Mouse (Mus musculus) retina, postnatal 1 day (tissue): ENCODE data around the gene Nudt9.
"Not testable (repeated sequence)": the region's sequence is repeated elsewhere in the genome, so short reads cannot be mapped to it uniquely, and the experiment has no call there.

Experiments
- DNase-seq: peaks from one replicate; pipeline ENCODE4 v3.0.0-alpha.2; 2012

Nudt9 gene

GRCm38 (mm10) chr5:104046256-104047199 lies at the start of gene Nudt9:
Gene Nudt9 (plus strand): TSS chr5:104046306.
- DNase-seq: peak; percentile 98

DNA sequence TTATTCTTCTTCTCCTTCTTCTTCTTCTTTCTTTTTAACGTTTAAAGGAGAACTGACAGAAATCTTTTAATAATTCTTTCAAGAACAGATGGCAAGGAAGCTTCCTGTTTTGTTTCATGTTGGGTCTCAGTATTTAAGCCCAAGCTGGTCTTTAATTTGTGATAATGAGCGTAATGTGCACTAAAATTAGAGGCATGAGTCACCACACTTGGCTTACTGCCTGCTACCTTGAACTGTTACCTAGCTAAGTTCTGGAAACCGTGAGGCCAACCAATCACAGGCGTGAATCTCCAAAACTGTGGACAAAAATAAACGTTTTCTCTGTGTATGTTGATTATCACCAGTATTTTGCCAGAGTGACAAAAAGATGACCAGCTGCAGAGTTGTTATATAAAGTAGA lies 47.4 kb upstream of the Nudt9 start:
- peak; percentile 14 for DNase-seq

GRCm38 (mm10) chr5:103999738-104000137 lies 46.4 kb upstream of the Nudt9 start:
- DNase-seq: peak; percentile 82

DNA sequence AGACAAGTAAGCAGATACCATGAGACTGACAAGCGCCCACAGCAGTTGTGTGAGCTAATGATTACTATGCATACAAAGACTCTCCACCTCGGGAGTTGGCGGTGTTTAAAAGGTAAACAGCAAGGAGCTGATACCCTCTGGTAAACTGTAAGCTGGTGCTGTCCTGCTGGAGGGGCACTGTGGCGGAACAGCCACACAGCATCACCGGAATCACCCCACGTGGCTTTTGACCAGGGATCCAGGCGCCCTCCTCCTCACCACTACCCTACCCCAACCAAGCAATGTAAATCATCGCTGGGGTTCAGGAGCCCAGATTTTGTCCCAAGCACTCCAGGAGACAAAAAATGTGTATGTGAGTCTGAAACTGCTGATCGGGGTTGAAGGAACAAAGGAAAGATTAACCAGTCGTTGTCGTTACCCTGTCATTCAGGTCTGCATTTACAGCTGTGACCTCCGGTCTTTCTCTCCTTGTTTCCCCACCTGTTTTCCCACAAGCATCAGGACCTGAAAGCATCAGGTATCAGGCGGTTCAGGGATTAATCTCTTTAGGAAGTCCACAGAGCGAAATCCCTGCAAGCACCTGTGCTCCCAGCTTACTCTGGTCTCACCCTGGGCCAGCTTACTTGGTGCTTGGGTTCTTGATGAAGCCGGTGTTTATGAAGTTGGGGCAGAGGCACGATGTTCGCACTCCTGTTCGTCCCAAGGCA lies 43.4 kb upstream of the Nudt9 start:
- no peak for DNase-seq

- no peak for DNase-seq
Measured at GRCm38 (mm10) chr5:104003256-104003931, 42.7 kb upstream of the Nudt9 start.

DNA sequence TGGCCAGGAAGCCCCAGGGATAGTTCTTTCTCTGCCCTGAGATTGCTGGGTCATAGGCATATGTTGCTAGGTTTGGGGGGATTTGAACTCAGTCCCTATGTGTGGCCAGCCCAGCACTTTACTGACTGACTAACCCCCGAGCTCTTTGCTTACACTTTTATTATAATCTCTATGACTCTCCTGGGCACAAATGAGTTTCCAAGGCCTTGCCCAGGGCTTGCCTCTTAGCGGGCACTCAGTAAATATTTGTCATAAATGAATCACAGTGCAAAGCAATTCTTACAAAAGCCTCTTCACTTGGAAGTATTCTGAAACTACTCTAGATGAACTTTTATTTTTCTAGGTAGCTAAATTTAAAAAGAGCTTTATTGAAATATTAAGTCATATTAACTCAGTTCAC lies 42.2 kb upstream of the Nudt9 start:
- no peak for DNase-seq

GRCm38 (mm10) chr5:104006811-104007210 lies 39.3 kb upstream of the Nudt9 start:
- DNase-seq: no peak

DNA sequence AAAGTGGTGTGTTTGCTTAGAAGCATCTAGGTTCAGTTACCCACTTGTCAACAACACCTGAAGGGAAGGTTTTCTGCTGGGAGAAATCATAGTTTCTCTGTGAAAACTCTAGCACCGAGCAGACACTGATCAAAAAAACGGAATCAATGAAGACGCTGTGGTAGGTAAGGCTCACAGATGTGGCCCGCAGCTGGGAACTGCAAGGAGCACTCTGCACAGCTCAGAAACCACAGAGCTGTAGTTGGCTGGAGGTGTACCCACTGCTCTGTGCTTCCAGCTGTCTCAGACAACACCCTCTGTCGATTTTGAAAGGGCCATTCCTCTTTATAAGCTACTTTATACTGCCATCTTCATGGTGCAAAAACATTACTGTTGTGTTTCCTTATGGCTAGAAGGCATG lies 38.3 kb upstream of the Nudt9 start:
- DNase-seq: no peak

DNA sequence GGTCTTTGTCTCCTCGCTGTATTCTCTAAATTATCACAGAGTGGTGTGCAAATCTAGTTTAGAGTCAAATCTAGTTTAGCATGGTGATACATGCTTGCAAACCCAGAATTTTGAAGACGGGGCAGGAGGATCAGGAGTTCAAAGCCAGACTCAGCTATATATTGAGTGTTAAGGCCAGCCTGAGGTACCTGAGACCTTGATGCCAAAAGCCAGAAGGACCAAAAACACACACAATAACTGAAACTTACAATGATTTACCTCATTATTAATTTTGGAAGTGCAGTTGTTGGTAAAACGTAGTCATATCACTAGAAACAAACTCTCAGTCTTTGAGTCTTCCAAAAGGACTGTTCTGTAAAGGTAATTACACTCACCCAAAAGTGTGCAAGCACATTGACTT lies 36.7 kb upstream of the Nudt9 start:
- DNase-seq: no peak

DNA sequence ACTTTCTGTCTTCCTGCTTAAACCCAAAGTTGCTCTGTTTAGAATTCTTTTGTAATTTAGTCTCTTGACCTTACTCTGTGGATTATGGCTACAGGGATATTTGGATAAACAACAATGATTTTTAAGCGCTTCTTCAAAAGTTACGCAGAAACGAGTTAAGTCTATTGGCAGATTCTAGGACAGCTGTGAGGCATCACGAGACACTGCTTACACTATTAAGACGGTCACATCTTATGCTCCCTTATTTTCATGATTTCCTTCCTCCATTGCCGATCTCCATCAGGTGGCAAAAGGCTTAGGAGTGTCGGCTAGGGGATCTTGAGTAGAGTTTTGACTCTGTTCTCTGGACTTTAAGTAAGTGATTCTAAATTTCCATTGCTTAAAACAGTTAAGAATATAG lies 35.8 kb upstream of the Nudt9 start:
- DNase-seq: no peak

DNA sequence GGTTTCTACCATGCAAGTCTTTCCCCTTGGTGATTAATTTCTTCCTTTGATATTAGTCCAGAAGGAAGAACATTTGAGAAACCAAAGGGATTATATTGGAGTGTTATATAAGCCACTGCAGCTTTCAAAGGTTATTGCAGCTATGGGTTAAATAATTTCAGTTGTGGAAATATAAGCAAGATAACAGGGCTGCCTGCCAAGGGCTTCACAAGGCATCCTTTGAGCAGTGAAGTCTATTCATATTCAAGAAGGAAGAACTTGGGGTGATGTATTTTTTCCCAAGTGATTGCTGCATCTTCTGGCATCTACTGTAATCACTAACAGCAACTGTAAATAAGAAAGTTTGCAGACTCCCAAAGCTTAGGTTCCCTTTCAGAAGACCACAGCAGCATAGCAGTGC lies 34.7 kb upstream of the Nudt9 start:
- DNase-seq: no peak

GRCm38 (mm10) chr5:104021597-104022378 lies 24.3 kb upstream of the Nudt9 start, which contains the start of gene Hsd17b11:
Gene Hsd17b11 (minus strand): TSS chr5:104021919.
- peak; percentile 77 for DNase-seq

- no peak for DNase-seq
Measured at GRCm38 (mm10) chr5:104022558-104022957, 23.5 kb upstream of the Nudt9 start.

DNA sequence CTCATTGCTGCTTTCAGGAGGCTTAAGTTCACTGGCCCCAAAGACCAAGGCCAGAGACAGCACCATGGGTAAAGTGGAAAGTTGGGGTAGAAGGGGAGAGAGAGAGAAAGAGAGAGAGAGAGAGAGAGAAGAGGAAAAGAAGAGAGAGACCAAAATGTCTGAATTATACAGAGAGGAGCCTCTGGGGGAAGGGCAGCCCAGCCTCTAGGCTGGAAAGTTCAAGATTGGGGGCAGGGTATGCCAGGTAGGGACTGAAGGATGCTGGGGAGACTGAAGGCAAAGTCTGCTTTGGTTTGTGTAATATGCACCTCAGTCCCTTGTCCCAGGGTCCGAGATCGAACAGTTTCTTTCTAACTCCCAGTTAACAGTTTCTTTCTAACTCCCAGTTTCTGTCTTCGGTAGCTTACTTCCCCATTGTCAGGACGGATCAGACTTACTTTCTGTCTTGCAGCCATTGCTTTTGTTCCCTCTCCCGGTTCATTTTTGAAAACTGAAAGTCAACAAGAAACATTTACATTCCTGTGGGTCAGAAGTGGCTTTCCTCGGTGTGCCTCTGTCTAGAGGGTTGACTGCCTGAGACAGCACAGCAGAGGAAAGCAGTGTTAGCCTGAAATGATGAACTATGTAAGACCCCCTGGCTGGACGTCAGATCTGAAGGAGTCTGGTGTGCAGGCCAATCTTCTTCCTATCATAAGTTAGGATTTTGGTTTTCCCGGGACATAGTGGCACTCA lies 22.7 kb upstream of the Nudt9 start:
- DNase-seq: no peak

- DNase-seq: not testable (repeated sequence)
Measured at GRCm38 (mm10) chr5:104024193-104024592, 21.9 kb upstream of the Nudt9 start.

DNA sequence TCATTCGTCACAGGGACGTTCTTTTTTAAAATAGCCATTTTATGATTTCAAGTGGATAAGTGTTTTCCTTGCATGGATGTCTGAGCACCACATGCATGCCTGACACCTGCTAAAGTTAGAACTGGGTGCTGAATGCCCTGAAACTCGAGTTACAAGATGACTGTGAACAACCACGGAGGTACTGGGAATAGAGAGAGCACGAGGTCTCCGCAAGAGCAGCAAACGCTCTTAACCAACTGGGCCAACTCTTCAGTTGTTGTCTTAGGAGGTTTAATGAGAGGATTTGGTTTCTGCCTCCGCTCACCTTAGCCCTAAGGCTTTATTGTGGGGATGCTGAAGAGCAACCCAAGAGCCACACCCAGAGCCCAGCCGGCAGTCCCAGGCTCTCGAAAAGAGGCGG lies 21.3 kb upstream of the Nudt9 start:
- no peak for DNase-seq

- no peak for DNase-seq
Measured at GRCm38 (mm10) chr5:104025245-104025854, 20.8 kb upstream of the Nudt9 start.

- no peak for DNase-seq
Measured at GRCm38 (mm10) chr5:104032434-104033097, 13.5 kb upstream of the Nudt9 start.

GRCm38 (mm10) chr5:104035066-104035465 lies 11.0 kb upstream of the Nudt9 start:
- DNase-seq: peak; percentile 74

GRCm38 (mm10) chr5:104035824-104036223 lies 10.3 kb upstream of the Nudt9 start:
- DNase-seq: no peak

GRCm38 (mm10) chr5:104036686-104037085 lies 9.4 kb upstream of the Nudt9 start:
- no peak for DNase-seq
